Mouse (Mus musculus) kidney, adult 2 months (tissue): Measurements from ENCODE around the gene Acot1. TPM values are rescaled to one million over a fixed set of nuclear protein-coding genes. Genes with fewer than 3 reads are reported as not detected.
"Not testable (repeated sequence)": the region's sequence is repeated elsewhere in the genome, so short reads cannot be mapped to it uniquely, and the experiment has no call there.

Source experiments
- DNase-seq: peaks from one replicate; pipeline ENCODE4 v3.0.0; 2021
- H3K27ac ChIP-seq: fragments of 200-500 bp; 2 replicates; pipeline ENCODE4 v1.5.1; 2012; ENCODE audit warnings: low read depth, low read length, control low read depth, inconsistent platforms; ENCODE audit not compliant: insufficient read depth
- H3K27me3 ChIP-seq: fragments of 200-500 bp; replicated peaks from 2 replicates; pipeline ENCODE4 v1.6.1; 2012; ENCODE audit warnings: mild to moderate bottlenecking, moderate library complexity, low read length, inconsistent platforms; ENCODE audit not compliant: control insufficient read depth, insufficient read depth
- H3K36me3 ChIP-seq: fragments of 200-500 bp; 2 replicates; pipeline ENCODE4 v1.6.1; 2012; ENCODE audit warnings: mild to moderate bottlenecking, moderate library complexity, low read length, inconsistent platforms; ENCODE audit not compliant: control insufficient read depth, insufficient read depth
- H3K4me1 ChIP-seq: fragments of 200-500 bp; 2 replicates; pipeline ENCODE4 v1.6.1; 2011; ENCODE audit warnings: low read length; ENCODE audit not compliant: control insufficient read depth, insufficient read depth
- H3K4me3 ChIP-seq: fragments of 200-500 bp; 2 replicates; pipeline ENCODE4 v1.5.1; 2011; ENCODE audit warnings: mild to moderate bottlenecking, low read depth, low read length, control low read depth; ENCODE audit not compliant: insufficient read depth
- CTCF ChIP-seq: fragments of 200-500 bp; conservative IDR thresholded peaks from 2 replicates; pipeline ENCODE4 v1.5.1; 2011; ENCODE audit warnings: low read depth, mild to moderate bottlenecking, control low read depth, low read length, moderate library complexity, mixed read lengths; ENCODE audit not compliant: insufficient read depth, insufficient read length
- POLR2A ChIP-seq: fragments of 200-500 bp; IDR thresholded peaks from one replicate; pipeline ENCODE4 v1.6.1; 2011; ENCODE audit warnings: low read depth, low read length, control low read depth
- WGBS: fragments of 180-500 bp; shearing (Covaris S2); methylation state at CpG from one replicate; pipeline ENCODE4 v1.1.7; 2018; 5-methylcytosine and 5-hydroxymethylcytosine counted together
- polyA plus RNA-seq: library from polyadenylated mRNA; depleted of rRNA; stranded (reverse); fragments of >200 nt; gene quantifications from 2 replicates; pipeline ENCODE4 v1.2.3, GENCODE M21; 2012

Acot1 gene
- polyA plus RNA-seq, 1 experiment, result 67.8 TPM

DNA sequence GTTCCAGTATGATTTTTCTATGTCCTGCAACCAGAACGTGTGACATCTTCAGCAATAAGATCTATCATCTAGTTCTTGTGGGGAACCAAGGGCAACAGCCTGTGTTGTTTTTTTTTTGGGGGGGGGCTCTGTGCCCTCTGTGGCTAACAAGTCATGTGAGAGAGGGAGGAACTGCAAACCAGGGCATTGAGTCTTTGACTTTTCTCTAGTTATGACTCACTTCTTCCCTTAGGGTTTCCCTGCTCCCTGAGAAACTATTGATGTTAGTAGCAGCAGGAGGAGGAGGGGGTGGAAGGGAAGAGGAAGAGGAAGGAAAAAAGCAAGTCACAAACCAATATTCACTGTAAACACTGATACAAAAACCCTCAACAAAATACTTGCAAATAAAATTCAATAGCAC is 5.4 kb upstream of the Acot1 start:
- no peak for DNase-seq
- WGBS, result 76% methylated on average over 1 of the region's 1 CpGs
- no peak for TF ChIP-seq POLR2A
- TF ChIP-seq CTCF, result no peak
- Histone ChIP-seq H3K36me3 (no peaks in the 10 kb centered on the region), H3K4me3 (no peak overlapping the region), H3K27ac (no peak overlapping the region), H3K4me1 (peaks cover 7% of the 10 kb centered on the region; the same call in 1 of the 2 replicates), H3K27me3 (no peaks in the 10 kb centered on the region)

DNA sequence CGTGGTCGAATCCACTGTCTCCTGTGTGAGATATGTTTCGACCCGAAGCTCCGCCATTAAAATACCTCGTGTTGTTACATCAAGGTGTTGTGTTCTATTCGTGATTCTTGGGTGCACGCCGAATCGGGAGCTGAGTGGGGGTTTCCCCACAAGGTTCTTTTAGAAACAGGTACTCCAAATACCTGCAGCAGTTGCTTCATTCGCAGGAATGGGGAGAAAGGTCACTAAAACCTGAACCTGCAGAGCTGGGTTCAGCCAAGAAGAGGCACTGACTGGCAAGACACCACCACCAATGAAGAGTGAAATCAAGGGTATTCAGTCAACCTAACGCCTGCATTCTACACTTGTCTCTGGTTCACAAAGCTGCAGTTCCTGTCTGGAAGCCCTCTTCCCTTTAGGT is 1.0 kb upstream of the Acot1 start:
- Histone ChIP-seq H3K27me3 (no peaks in the 10 kb centered on the region), H3K27ac (no peak overlapping the region), H3K36me3 (no peaks in the 10 kb centered on the region), H3K4me1 (peaks cover 11% of the 10 kb centered on the region; the same call in 1 of the 2 replicates), H3K4me3 (no peak overlapping the region)
- no peak for TF ChIP-seq CTCF
- no peak for TF ChIP-seq POLR2A
- 77% methylated on average over 12 of the region's 12 CpGs for WGBS
- DNase-seq, result peak; percentile 56

- Histone ChIP-seq H3K4me3 (no peak overlapping the region), H3K27ac (no peak overlapping the region), H3K4me1 (peaks cover 11% of the 10 kb centered on the region; the same call in 1 of the 2 replicates), H3K27me3 (no peaks in the 10 kb centered on the region), H3K36me3 (no peaks in the 10 kb centered on the region)
- no peak for DNase-seq
- no peak for TF ChIP-seq CTCF
- TF ChIP-seq POLR2A, result no peak
- 59% methylated on average over 8 of the region's 8 CpGs for WGBS
Measured at GRCm38 (mm10) chr12:84008729-84009128, 561 bp upstream of the Acot1 start.

- TF ChIP-seq POLR2A (no peak), CTCF (no peak)
- Histone ChIP-seq H3K36me3 (no peaks in the 10 kb centered on the region), H3K27me3 (no peaks in the 10 kb centered on the region), H3K4me1 (peaks cover 11% of the 10 kb centered on the region; the same call in 1 of the 2 replicates), H3K4me3 (no peak overlapping the region; the same call in 1 of the 2 replicates), H3K27ac (no peak overlapping the region)
- 69% methylated on average over 3 of the region's 3 CpGs for WGBS
- peak; percentile 47 for DNase-seq
Measured at GRCm38 (mm10) chr12:84010201-84010600, 911 bp downstream of the Acot1 start.

- no peaks in the 10 kb centered on the region for H3K36me3 ChIP-seq
- 18% methylated on average over 12 of the region's 12 CpGs for WGBS
- TF ChIP-seq CTCF, result no peak
- TF ChIP-seq POLR2A, result no peak
- H3K27me3 ChIP-seq, result no peaks in the 10 kb centered on the region
- DNase-seq, result peak; percentile 98
- no peak overlapping the region for H3K4me3 ChIP-seq
- H3K27ac ChIP-seq, result no peak overlapping the region
- peaks cover 11% of the 10 kb centered on the region; the same call in 1 of the 2 replicates for H3K4me1 ChIP-seq
Measured at GRCm38 (mm10) chr12:84011251-84012040, 2.2 kb downstream of the Acot1 start.

DNA sequence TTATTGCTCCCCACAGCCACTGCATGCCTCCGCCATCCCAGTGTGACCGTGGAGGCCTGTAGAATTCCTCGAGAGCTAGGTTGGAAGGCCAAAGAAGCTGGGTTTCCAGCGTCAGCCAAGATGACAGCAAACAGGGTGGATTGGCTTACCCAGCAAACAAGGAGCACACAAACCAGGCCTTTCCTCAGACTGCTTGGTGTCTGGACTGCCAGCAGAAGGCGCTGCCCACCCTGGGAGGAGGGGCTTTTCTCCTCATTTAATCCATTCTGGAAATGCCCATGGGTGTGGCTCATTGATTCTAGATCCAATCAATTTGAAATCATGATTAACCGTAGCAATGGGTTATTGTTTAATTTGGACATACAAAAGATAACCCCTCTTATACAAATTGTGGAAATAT is 3.8 kb downstream of the Acot1 start:
- WGBS, result 75% methylated on average over 6 of the region's 6 CpGs
- DNase-seq, result no peak
- Histone ChIP-seq H3K27ac (no peak overlapping the region), H3K27me3 (no peaks in the 10 kb centered on the region), H3K4me3 (no peak overlapping the region), H3K4me1 (peaks cover 11% of the 10 kb centered on the region; the same call in 1 of the 2 replicates), H3K36me3 (no peaks in the 10 kb centered on the region)
- TF ChIP-seq CTCF (no peak), POLR2A (no peak)

GRCm38 (mm10) chr12:84013701-84014100 is 4.4 kb downstream of the Acot1 start:
- Histone ChIP-seq H3K27ac (no peak overlapping the region), H3K4me3 (no peak overlapping the region), H3K36me3 (no peaks in the 10 kb centered on the region), H3K27me3 (no peaks in the 10 kb centered on the region), H3K4me1 (peaks cover 8% of the 10 kb centered on the region; the same call in 1 of the 2 replicates)
- no peak for DNase-seq
- 86% methylated on average over 7 of the region's 7 CpGs for WGBS
- TF ChIP-seq CTCF (no peak), POLR2A (no peak)

GRCm38 (mm10) chr12:84020528-84020927 is 11.2 kb downstream of the Acot1 start:
- H3K36me3 ChIP-seq, H3K4me1 ChIP-seq, H3K27ac ChIP-seq, H3K4me3 ChIP-seq, H3K27me3 ChIP-seq: not testable (repeated sequence)
- 20% methylated on average over 7 of the region's 7 CpGs for WGBS
- DNase-seq, result peak; percentile 97

- H3K4me3 ChIP-seq, H3K27ac ChIP-seq, H3K36me3 ChIP-seq, H3K4me1 ChIP-seq, DNase-seq, H3K27me3 ChIP-seq: not testable (repeated sequence)
- 76% methylated on average over 4 of the region's 4 CpGs for WGBS
Measured at GRCm38 (mm10) chr12:84022266-84022665, 13.0 kb downstream of the Acot1 start.
